Mouse (Mus musculus): ENCODE measurements around the gene Il24. TPM values are rescaled to one million over a fixed set of nuclear protein-coding genes. Genes with fewer than 3 reads are reported as not detected.
A peak's percentile ranks its signal among the peaks of the same experiment; 100 is the strongest.

Gene Il24
- polyA plus RNA-seq, 1 experiment from 2014 or later = not detected

GRCm38 (mm10) chr1:130893329-130894040 is 6.2 kb upstream of the Il24 start:
- Histone ChIP-seq H3K9ac (ENCODE audit: low read length) (no peak overlapping the region), H3K4me3 (ENCODE audit: control insufficient read depth in 1 of 2, insufficient read depth in 1 of 2, low read depth in 1 of 2, low read length in 2 of 2) (no peak overlapping the region), H3K4me2 (ENCODE audit: low read length) (no peak overlapping the region), H3K27ac (replicated peaks in 1 of 2; ENCODE audit: control insufficient read depth in 1 of 2, insufficient read depth in 1 of 2, low read depth in 2 of 2, low read length in 2 of 2) (no peak overlapping the region), H3K36me3 (ENCODE audit: control insufficient read depth, insufficient read depth, low read length) (no peaks in the 10 kb centered on the region), H3K27me3 (ENCODE audit: control insufficient read depth, insufficient read depth, low read length) (no peaks in the 10 kb centered on the region), H3K4me1 (ENCODE audit: control insufficient read depth in 2 of 2, insufficient read depth in 2 of 2, low read length in 2 of 2) (no peaks in the 10 kb centered on the region), H3K9me3 (ENCODE audit: control insufficient read depth, low read length) (no peaks in the 10 kb centered on the region)
- ATAC-seq (ENCODE audit: insufficient number of reproducible peaks, insufficient read depth, low FRiP score, low read depth) = no peak
- 79% methylated on average over 9 of the region's 9 CpGs for WGBS

GRCm38 (mm10) chr1:130892446-130892845 is 5.2 kb upstream of the Il24 start:
- 71% methylated on average over 1 of the region's 1 CpGs for WGBS

GRCm38 (mm10) chr1:130883146-130883545 is 4.1 kb downstream of the Il24 start:
- Histone ChIP-seq H3K36me3 (ENCODE audit: control insufficient read depth, insufficient read depth, low read length) (no peaks in the 10 kb centered on the region), H3K4me2 (ENCODE audit: low read length) (no peak overlapping the region)
- WGBS = 85% methylated on average over 4 of the region's 4 CpGs

More at GRCm38 (mm10) chr1:130892446-130892845, 5.2 kb upstream of the Il24 start:
- no peaks in the 10 kb centered on the region for H3K36me3 ChIP-seq (ENCODE audit: control insufficient read depth, insufficient read depth, low read length)
- H3K27me3 ChIP-seq (ENCODE audit: control insufficient read depth, insufficient read depth, low read length) = 0 out of 2 replicates have a peak, but pooled peaks cover 5% of the 10 kb centered on the region
- no peak overlapping the region for H3K4me2 ChIP-seq (ENCODE audit: low read length)
- no peak overlapping the region for H3K4me3 ChIP-seq (ENCODE audit: control insufficient read depth in 1 of 2, insufficient read depth in 1 of 2, low read depth in 1 of 2, low read length in 2 of 2)
- H3K9ac ChIP-seq (ENCODE audit: low read length) = no peak overlapping the region
- no peak for ATAC-seq (ENCODE audit: insufficient number of reproducible peaks, insufficient read depth, low FRiP score, low read depth)
- no peaks in the 10 kb centered on the region for H3K9me3 ChIP-seq (ENCODE audit: control insufficient read depth, low read length)
- H3K4me1 ChIP-seq (ENCODE audit: control insufficient read depth in 2 of 2, insufficient read depth in 2 of 2, low read length in 2 of 2) = no peaks in the 10 kb centered on the region
- H3K27ac ChIP-seq (replicated peaks in 1 of 2; ENCODE audit: control insufficient read depth in 1 of 2, insufficient read depth in 1 of 2, low read depth in 2 of 2, low read length in 2 of 2) = no peak overlapping the region

GRCm38 (mm10) chr1:130879927-130880326 is 7.3 kb downstream of the Il24 start:
- H3K4me2 ChIP-seq (ENCODE audit: low read length) = no peak overlapping the region
- H3K27me3 ChIP-seq (ENCODE audit: control insufficient read depth, insufficient read depth, low read length) = peaks cover 28% of the 10 kb centered on the region

More at GRCm38 (mm10) chr1:130883146-130883545, 4.1 kb downstream of the Il24 start:
- Histone ChIP-seq H3K4me3 (ENCODE audit: control insufficient read depth in 1 of 2, insufficient read depth in 1 of 2, low read depth in 1 of 2, low read length in 2 of 2) (no peak overlapping the region), H3K4me1 (ENCODE audit: control insufficient read depth in 2 of 2, insufficient read depth in 2 of 2, low read length in 2 of 2) (peaks cover 0 to 3% of the 10 kb centered on the region in 2 experiments; a peak in 2 of 4 replicates), H3K27ac (replicated peaks in 1 of 2; ENCODE audit: control insufficient read depth in 1 of 2, insufficient read depth in 1 of 2, low read depth in 2 of 2, low read length in 2 of 2) (no peak overlapping the region), H3K27me3 (ENCODE audit: control insufficient read depth, insufficient read depth, low read length) (peaks cover 26% of the 10 kb centered on the region), H3K9ac (ENCODE audit: low read length) (no peak overlapping the region), H3K9me3 (ENCODE audit: control insufficient read depth, low read length) (no peaks in the 10 kb centered on the region)
- ATAC-seq (ENCODE audit: insufficient number of reproducible peaks, insufficient read depth, low FRiP score, low read depth) = no peak

GRCm38 (mm10) chr1:130877889-130878614 is 9.2 kb downstream of the Il24 start:
- Histone ChIP-seq H3K4me2 (ENCODE audit: low read length) (peak overlapping the region; percentile 70), H3K4me3 (ENCODE audit: control insufficient read depth in 1 of 2, insufficient read depth in 1 of 2, low read depth in 1 of 2, low read length in 2 of 2) (peak overlapping the region; percentile 36 to 45), H3K4me1 (ENCODE audit: control insufficient read depth in 2 of 2, insufficient read depth in 2 of 2, low read length in 2 of 2) (peaks cover 2 to 7% of the 10 kb centered on the region in 2 experiments; a peak in 3 of 4 replicates), H3K27ac (replicated peaks in 1 of 2; ENCODE audit: control insufficient read depth in 1 of 2, insufficient read depth in 1 of 2, low read depth in 2 of 2, low read length in 2 of 2) (no peak overlapping the region), H3K36me3 (ENCODE audit: control insufficient read depth, insufficient read depth, low read length) (no peaks in the 10 kb centered on the region), H3K9ac (ENCODE audit: low read length) (peak overlapping the region; percentile 39), H3K9me3 (ENCODE audit: control insufficient read depth, low read length) (no peaks in the 10 kb centered on the region), H3K27me3 (ENCODE audit: control insufficient read depth, insufficient read depth, low read length) (peaks cover 28% of the 10 kb centered on the region)
- WGBS = 1% methylated on average over 43 of the region's 43 CpGs
- no peak for ATAC-seq (ENCODE audit: insufficient number of reproducible peaks, insufficient read depth, low FRiP score, low read depth)

More at GRCm38 (mm10) chr1:130879927-130880326, 7.3 kb downstream of the Il24 start:
- Histone ChIP-seq H3K9me3 (ENCODE audit: control insufficient read depth, low read length) (no peaks in the 10 kb centered on the region), H3K4me3 (ENCODE audit: control insufficient read depth in 1 of 2, insufficient read depth in 1 of 2, low read depth in 1 of 2, low read length in 2 of 2) (no peak overlapping the region), H3K9ac (ENCODE audit: low read length) (no peak overlapping the region), H3K36me3 (ENCODE audit: control insufficient read depth, insufficient read depth, low read length) (no peaks in the 10 kb centered on the region), H3K4me1 (ENCODE audit: control insufficient read depth in 2 of 2, insufficient read depth in 2 of 2, low read length in 2 of 2) (peaks cover 2 to 7% of the 10 kb centered on the region in 2 experiments; a peak in 3 of 4 replicates), H3K27ac (replicated peaks in 1 of 2; ENCODE audit: control insufficient read depth in 1 of 2, insufficient read depth in 1 of 2, low read depth in 2 of 2, low read length in 2 of 2) (no peak overlapping the region)
- no peak for ATAC-seq (ENCODE audit: insufficient number of reproducible peaks, insufficient read depth, low FRiP score, low read depth)
- 86% methylated on average over 7 of the region's 7 CpGs for WGBS

GRCm38 (mm10) chr1:130876931-130877509 is 10.2 kb downstream of the Il24 start:
- Histone ChIP-seq H3K4me3 (ENCODE audit: control insufficient read depth in 1 of 2, insufficient read depth in 1 of 2, low read depth in 1 of 2, low read length in 2 of 2) (no peak overlapping the region), H3K4me2 (ENCODE audit: low read length) (no peak overlapping the region), H3K9me3 (ENCODE audit: control insufficient read depth, low read length) (no peaks in the 10 kb centered on the region), H3K36me3 (ENCODE audit: control insufficient read depth, insufficient read depth, low read length) (no peaks in the 10 kb centered on the region), H3K9ac (ENCODE audit: low read length) (no peak overlapping the region), H3K27me3 (ENCODE audit: control insufficient read depth, insufficient read depth, low read length) (peaks cover 25% of the 10 kb centered on the region), H3K4me1 (ENCODE audit: control insufficient read depth in 2 of 2, insufficient read depth in 2 of 2, low read length in 2 of 2) (peaks cover 2 to 7% of the 10 kb centered on the region in 2 experiments; a peak in 3 of 4 replicates), H3K27ac (replicated peaks in 1 of 2; ENCODE audit: control insufficient read depth in 1 of 2, insufficient read depth in 1 of 2, low read depth in 2 of 2, low read length in 2 of 2) (no peak overlapping the region)
- no peak for ATAC-seq (ENCODE audit: insufficient number of reproducible peaks, insufficient read depth, low FRiP score, low read depth)
- 10% methylated on average over 3 of the region's 3 CpGs for WGBS

GRCm38 (mm10) chr1:130875910-130876309 is 11.3 kb downstream of the Il24 start:
- H3K9me3 ChIP-seq (ENCODE audit: control insufficient read depth, low read length) = no peaks in the 10 kb centered on the region
- no peak for ATAC-seq (ENCODE audit: insufficient number of reproducible peaks, insufficient read depth, low FRiP score, low read depth)
- no peaks in the 10 kb centered on the region for H3K36me3 ChIP-seq (ENCODE audit: control insufficient read depth, insufficient read depth, low read length)
- H3K27ac ChIP-seq (replicated peaks in 1 of 2; ENCODE audit: control insufficient read depth in 1 of 2, insufficient read depth in 1 of 2, low read depth in 2 of 2, low read length in 2 of 2) = no peak overlapping the region
- peaks cover 25% of the 10 kb centered on the region for H3K27me3 ChIP-seq (ENCODE audit: control insufficient read depth, insufficient read depth, low read length)
- peaks cover 2 to 7% of the 10 kb centered on the region in 2 experiments; a peak in 3 of 4 replicates for H3K4me1 ChIP-seq (ENCODE audit: control insufficient read depth in 2 of 2, insufficient read depth in 2 of 2, low read length in 2 of 2)
- H3K4me3 ChIP-seq (ENCODE audit: control insufficient read depth in 1 of 2, insufficient read depth in 1 of 2, low read depth in 1 of 2, low read length in 2 of 2) = no peak overlapping the region
- WGBS = 62% methylated on average over 3 of the region's 3 CpGs
- no peak overlapping the region for H3K9ac ChIP-seq (ENCODE audit: low read length)
- H3K4me2 ChIP-seq (ENCODE audit: low read length) = no peak overlapping the region

All from heart, embryonic 14.5 days (tissue).